Mouse (Mus musculus): Measurements from ENCODE around the gene Tnfaip8l1. TPM values are rescaled to one million over a fixed set of nuclear protein-coding genes. Genes with fewer than 3 reads are reported as not detected.

The Tnfaip8l1 gene
- polyA plus RNA-seq, 1 experiment = 8.5 TPM

- Histone ChIP-seq H3K4me3 (ENCODE audit: insufficient read depth, low read length) (no peak overlapping the region), H3K4me1 (ENCODE audit: control insufficient read depth, insufficient read depth, low read length) (no peaks in the 10 kb centered on the region), H3K27ac (ENCODE audit: insufficient read depth, low read length) (no peak overlapping the region)
- no peak for TF ChIP-seq POLR2A (IDR thresholded peaks at IDR 0.05; ENCODE audit: extremely low read depth, insufficient read depth, low read length)
- TF ChIP-seq CTCF (IDR thresholded peaks at IDR 0.05; ENCODE audit: extremely low read depth, insufficient read depth, low read length) = peak; percentile 74
Measured at GRCm38 (mm10) chr17:56124377-56125275, 37.7 kb upstream of the Tnfaip8l1 start.

DNA sequence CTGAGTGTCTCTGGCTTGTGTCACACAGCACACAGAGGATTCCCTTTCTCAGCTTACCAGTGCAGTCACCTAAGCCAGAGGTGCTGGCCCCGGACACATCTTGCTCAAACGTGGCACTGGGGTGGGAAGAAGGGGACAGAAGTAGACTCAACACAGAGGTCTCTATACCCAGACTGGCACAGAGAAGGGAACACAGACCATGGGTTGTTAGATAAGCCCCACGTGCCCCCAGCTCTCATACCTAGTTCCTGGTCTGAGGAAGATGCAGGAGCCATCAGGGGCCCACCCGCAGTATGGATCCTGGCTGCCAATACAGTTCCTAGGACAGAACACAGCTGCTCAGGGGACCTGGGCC is 37.0 kb upstream of the Tnfaip8l1 start:
- no peak for TF ChIP-seq POLR2A (IDR thresholded peaks at IDR 0.05; ENCODE audit: extremely low read depth, insufficient read depth, low read length)
- TF ChIP-seq CTCF (IDR thresholded peaks at IDR 0.05; ENCODE audit: extremely low read depth, insufficient read depth, low read length) = no peak
- Histone ChIP-seq H3K27ac (ENCODE audit: insufficient read depth, low read length) (no peak overlapping the region), H3K4me3 (ENCODE audit: insufficient read depth, low read length) (no peak overlapping the region), H3K4me1 (ENCODE audit: control insufficient read depth, insufficient read depth, low read length) (no peaks in the 10 kb centered on the region)

DNA sequence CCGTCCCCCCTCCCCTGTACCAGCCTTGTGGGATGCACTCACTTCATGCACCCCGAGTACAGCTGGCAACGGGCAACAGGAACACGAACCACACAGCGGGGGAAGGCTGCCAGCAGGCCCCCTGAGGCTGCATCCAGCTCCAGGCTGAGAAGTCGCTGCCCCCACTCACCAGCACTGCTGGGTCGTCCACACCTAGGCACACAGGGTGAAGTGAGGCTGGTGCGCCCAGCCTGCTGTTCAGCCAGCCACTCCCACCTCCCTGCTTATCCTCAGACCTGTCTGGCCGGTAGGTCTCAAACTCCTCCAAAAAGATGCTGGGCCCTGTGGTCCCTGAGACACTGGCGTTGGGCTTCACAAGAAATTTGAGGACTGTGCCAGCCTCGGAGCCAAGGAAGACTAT is 36.1 kb upstream of the Tnfaip8l1 start:
- TF ChIP-seq CTCF (IDR thresholded peaks at IDR 0.05; ENCODE audit: extremely low read depth, insufficient read depth, low read length) (no peak), POLR2A (IDR thresholded peaks at IDR 0.05; ENCODE audit: extremely low read depth, insufficient read depth, low read length) (no peak)
- H3K4me3 ChIP-seq (ENCODE audit: insufficient read depth, low read length) = no peak overlapping the region

DNA sequence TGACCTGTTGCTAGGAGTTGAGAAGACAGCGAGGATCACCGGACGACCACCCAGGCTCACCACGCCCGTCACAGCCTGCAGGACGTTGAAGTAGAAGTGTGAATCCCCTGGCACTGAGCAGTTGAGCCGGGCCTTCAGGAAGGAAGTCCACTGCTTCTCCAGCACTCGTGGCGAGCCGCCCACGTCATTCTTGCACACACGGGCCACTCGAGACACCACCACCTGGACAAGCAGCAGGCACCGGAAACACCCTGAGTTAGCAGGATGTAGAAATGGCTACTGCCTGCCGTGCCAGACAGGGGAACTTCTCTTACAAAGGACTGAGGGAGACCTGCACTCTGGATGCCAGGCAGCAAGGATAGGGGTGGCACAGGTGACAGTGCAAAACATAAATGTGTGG is 34.0 kb upstream of the Tnfaip8l1 start:
- no peak overlapping the region for H3K27ac ChIP-seq (ENCODE audit: insufficient read depth, low read length)
- H3K4me3 ChIP-seq (ENCODE audit: insufficient read depth, low read length) = no peak overlapping the region
- TF ChIP-seq CTCF (IDR thresholded peaks at IDR 0.05; ENCODE audit: extremely low read depth, insufficient read depth, low read length) (no peak), POLR2A (IDR thresholded peaks at IDR 0.05; ENCODE audit: extremely low read depth, insufficient read depth, low read length) (no peak)
- H3K4me1 ChIP-seq (ENCODE audit: control insufficient read depth, insufficient read depth, low read length) = no peaks in the 10 kb centered on the region

More for the DNA sequence above, 36.1 kb upstream of the Tnfaip8l1 start:
- H3K27ac ChIP-seq (ENCODE audit: insufficient read depth, low read length) = no peak overlapping the region
- H3K4me1 ChIP-seq (ENCODE audit: control insufficient read depth, insufficient read depth, low read length) = no peaks in the 10 kb centered on the region

DNA sequence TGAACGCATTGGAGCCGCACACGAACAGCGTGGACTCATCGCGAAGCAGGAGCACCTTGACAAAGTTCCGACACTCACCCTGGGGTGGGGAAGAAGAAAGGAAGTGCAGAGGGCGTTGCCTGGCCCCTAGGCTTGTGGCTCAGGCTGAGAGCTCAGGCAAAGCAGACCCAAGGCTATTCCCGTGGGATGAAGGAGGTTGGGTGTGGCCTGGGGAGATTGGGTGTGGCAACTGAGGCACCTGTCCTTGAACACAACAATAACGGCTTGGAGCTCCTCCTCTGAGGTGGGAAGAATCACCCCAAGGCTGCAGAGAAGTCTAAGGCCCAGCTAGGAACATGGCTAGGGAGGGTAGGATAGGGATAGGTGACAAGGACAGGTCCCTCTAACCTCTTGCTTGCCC is 31.1 kb upstream of the Tnfaip8l1 start:
- H3K4me3 ChIP-seq (ENCODE audit: insufficient read depth, low read length) = no peak overlapping the region
- H3K27ac ChIP-seq (ENCODE audit: insufficient read depth, low read length) = no peak overlapping the region
- peaks cover 6% of the 10 kb centered on the region; the same call in 1 of the 2 replicates for H3K4me1 ChIP-seq (ENCODE audit: control insufficient read depth, insufficient read depth, low read length)
- TF ChIP-seq CTCF (IDR thresholded peaks at IDR 0.05; ENCODE audit: extremely low read depth, insufficient read depth, low read length) = no peak
- no peak for TF ChIP-seq POLR2A (IDR thresholded peaks at IDR 0.05; ENCODE audit: extremely low read depth, insufficient read depth, low read length)

- no peak overlapping the region for H3K4me3 ChIP-seq (ENCODE audit: insufficient read depth, low read length)
- H3K27ac ChIP-seq (ENCODE audit: insufficient read depth, low read length) = no peak overlapping the region
- TF ChIP-seq CTCF (IDR thresholded peaks at IDR 0.05; ENCODE audit: extremely low read depth, insufficient read depth, low read length) (peak; percentile 74), POLR2A (IDR thresholded peaks at IDR 0.05; ENCODE audit: extremely low read depth, insufficient read depth, low read length) (no peak)
- peaks cover 6% of the 10 kb centered on the region; the same call in 1 of the 2 replicates for H3K4me1 ChIP-seq (ENCODE audit: control insufficient read depth, insufficient read depth, low read length)
Measured at GRCm38 (mm10) chr17:56131814-56132213, 30.5 kb upstream of the Tnfaip8l1 start.

GRCm38 (mm10) chr17:56132661-56133060 is 29.6 kb upstream of the Tnfaip8l1 start:
- H3K4me3 ChIP-seq (ENCODE audit: insufficient read depth, low read length) = no peak overlapping the region
- TF ChIP-seq POLR2A (IDR thresholded peaks at IDR 0.05; ENCODE audit: extremely low read depth, insufficient read depth, low read length) (no peak), CTCF (IDR thresholded peaks at IDR 0.05; ENCODE audit: extremely low read depth, insufficient read depth, low read length) (peak; percentile 77)
- no peak overlapping the region for H3K27ac ChIP-seq (ENCODE audit: insufficient read depth, low read length)
- peaks cover 6% of the 10 kb centered on the region; the same call in 1 of the 2 replicates for H3K4me1 ChIP-seq (ENCODE audit: control insufficient read depth, insufficient read depth, low read length)

GRCm38 (mm10) chr17:56133457-56134363 is 28.6 kb upstream of the Tnfaip8l1 start:
- H3K4me3 ChIP-seq (ENCODE audit: insufficient read depth, low read length) = 0 out of 2 replicates have a peak overlapping the region, but pooled peaks have one; percentile 2
- peak overlapping the region; percentile 76 for H3K27ac ChIP-seq (ENCODE audit: insufficient read depth, low read length)
- H3K4me1 ChIP-seq (ENCODE audit: control insufficient read depth, insufficient read depth, low read length) = peaks cover 6% of the 10 kb centered on the region; the same call in 1 of the 2 replicates
- TF ChIP-seq CTCF (IDR thresholded peaks at IDR 0.05; ENCODE audit: extremely low read depth, insufficient read depth, low read length) = no peak
- no peak for TF ChIP-seq POLR2A (IDR thresholded peaks at IDR 0.05; ENCODE audit: extremely low read depth, insufficient read depth, low read length)

DNA sequence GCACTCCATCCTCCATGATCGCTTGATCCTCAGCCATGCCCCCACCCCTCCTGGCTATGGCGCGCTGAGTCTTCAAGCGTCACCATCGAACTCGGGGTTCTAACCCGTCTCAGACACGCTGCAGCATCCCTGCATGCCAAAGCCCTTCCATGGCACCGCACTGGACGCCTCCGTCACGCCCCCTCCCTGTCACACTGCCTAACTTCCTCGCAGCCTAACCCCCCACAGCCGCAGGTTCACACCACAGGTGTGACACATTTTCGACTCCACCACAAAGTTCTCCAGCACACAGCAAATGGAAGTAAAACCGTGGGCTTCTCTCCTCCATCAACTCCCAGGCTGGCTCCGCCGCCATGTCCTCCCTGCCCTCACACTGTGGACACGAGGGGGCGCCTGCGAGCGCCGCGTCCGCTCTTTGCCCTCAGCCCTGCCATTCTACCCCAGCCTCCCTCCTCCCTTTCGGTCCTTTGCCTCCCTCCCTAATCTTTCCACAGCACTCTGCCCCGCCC is 27.8 kb upstream of the Tnfaip8l1 start:
- Histone ChIP-seq H3K27ac (ENCODE audit: insufficient read depth, low read length) (peak overlapping the region; percentile 36), H3K4me1 (ENCODE audit: control insufficient read depth, insufficient read depth, low read length) (peaks cover 6% of the 10 kb centered on the region; the same call in 1 of the 2 replicates), H3K4me3 (ENCODE audit: insufficient read depth, low read length) (0 out of 2 replicates have a peak overlapping the region, but pooled peaks have one; percentile 1)
- TF ChIP-seq CTCF (IDR thresholded peaks at IDR 0.05; ENCODE audit: extremely low read depth, insufficient read depth, low read length) (peak; percentile 57), POLR2A (IDR thresholded peaks at IDR 0.05; ENCODE audit: extremely low read depth, insufficient read depth, low read length) (no peak)
